Mouse (Mus musculus): ENCODE data around the gene Nr6a1. TPM values are rescaled to one million over a fixed set of nuclear protein-coding genes. Genes with fewer than 3 reads are reported as not detected.

The Nr6a1 gene
- polyA plus RNA-seq, 1 experiment from 2014 or later = 1.2 TPM

- ATAC-seq (ENCODE audit: insufficient number of reproducible peaks, low FRiP score) = no peak
- H3K4me3 ChIP-seq = no peak overlapping the region
- no peak overlapping the region for H3K4me2 ChIP-seq
- peaks cover 11% of the 10 kb centered on the region; the same call in 1 of the 2 replicates for H3K4me1 ChIP-seq (replicated peaks)
- 44% methylated on average over 3 of the region's 3 CpGs for WGBS
- no peak overlapping the region for H3K27ac ChIP-seq (ENCODE audit: poor library complexity, severe bottlenecking)
- H3K36me3 ChIP-seq = no peaks in the 10 kb centered on the region
- no peaks in the 10 kb centered on the region for H3K9me3 ChIP-seq (replicated peaks)
- H3K27me3 ChIP-seq (replicated peaks) = no peaks in the 10 kb centered on the region
- no peak overlapping the region for H3K9ac ChIP-seq
Measured at GRCm38 (mm10) chr2:38923471-38923870, 4.0 kb downstream of the Nr6a1 start.

DNA sequence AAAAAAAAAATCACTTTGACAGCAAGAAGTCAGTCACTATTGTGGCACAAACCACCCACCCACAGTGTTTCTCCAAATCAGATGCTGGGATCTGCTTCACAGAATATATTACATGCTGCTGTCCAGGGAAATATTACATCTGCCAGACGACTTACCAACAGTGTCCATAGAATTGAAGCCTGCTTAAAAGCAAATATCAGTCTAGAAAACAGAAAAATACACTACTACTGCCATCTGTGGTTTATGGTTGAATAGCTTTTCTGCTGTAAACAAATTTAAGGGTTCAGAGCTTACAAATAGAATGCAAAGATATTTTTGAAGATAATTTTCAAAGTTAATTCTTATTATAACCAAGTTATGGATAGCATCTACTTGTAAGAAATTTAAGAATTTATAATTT, 6.1 kb downstream of the Nr6a1 start:
- Histone ChIP-seq H3K27me3 (replicated peaks) (no peaks in the 10 kb centered on the region), H3K4me2 (no peak overlapping the region), H3K9me3 (replicated peaks) (no peaks in the 10 kb centered on the region), H3K4me3 (no peak overlapping the region), H3K27ac (ENCODE audit: poor library complexity, severe bottlenecking) (no peak overlapping the region), H3K36me3 (no peaks in the 10 kb centered on the region), H3K4me1 (replicated peaks) (0 out of 2 replicates have a peak, but pooled peaks cover 7% of the 10 kb centered on the region), H3K9ac (no peak overlapping the region)
- no peak for ATAC-seq (ENCODE audit: insufficient number of reproducible peaks, low FRiP score)
- 47% methylated on average over 1 of the region's 1 CpGs for WGBS

DNA sequence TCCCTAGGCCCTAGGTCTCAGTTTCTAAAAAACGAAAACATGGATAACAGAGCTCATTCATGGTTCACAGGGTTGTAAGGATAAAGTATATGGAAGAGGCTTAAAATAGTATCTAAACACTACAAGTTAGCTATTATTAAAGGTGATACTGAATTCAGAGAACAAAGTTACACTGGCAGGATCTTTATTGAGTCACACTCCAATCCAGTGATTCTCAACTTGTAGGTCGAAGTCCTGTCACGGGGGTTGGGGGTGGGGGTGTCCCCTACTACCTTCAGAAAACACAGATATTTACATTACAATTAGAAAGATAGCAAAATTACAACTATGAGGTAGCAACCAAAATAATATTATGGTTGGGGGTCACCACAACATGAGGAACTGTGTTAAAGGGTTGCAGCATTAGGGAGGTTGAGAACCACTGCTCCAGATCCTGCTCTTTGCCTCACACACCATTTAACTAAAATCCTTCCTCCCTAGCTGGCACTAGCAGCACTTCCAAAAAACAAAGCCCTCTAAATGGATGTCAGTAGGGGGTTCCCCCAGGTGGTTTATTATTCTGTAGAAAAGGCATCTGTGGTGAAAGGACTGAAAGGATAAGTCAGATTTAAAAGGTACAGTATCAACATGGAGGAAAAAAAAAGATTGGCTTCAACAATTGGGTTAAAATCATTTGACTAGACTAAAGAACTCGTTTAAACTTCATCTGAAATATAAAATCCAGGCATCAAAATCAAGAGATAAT, 10.4 kb downstream of the Nr6a1 start:
- Histone ChIP-seq H3K9ac (no peak overlapping the region), H3K36me3 (no peaks in the 10 kb centered on the region), H3K27ac (ENCODE audit: poor library complexity, severe bottlenecking) (no peak overlapping the region), H3K27me3 (replicated peaks) (no peaks in the 10 kb centered on the region), H3K9me3 (replicated peaks) (no peaks in the 10 kb centered on the region), H3K4me1 (replicated peaks) (no peaks in the 10 kb centered on the region), H3K4me2 (no peak overlapping the region), H3K4me3 (no peak overlapping the region)
- WGBS = 47% methylated on average over 4 of the region's 4 CpGs
- ATAC-seq (ENCODE audit: insufficient number of reproducible peaks, low FRiP score) = no peak

DNA sequence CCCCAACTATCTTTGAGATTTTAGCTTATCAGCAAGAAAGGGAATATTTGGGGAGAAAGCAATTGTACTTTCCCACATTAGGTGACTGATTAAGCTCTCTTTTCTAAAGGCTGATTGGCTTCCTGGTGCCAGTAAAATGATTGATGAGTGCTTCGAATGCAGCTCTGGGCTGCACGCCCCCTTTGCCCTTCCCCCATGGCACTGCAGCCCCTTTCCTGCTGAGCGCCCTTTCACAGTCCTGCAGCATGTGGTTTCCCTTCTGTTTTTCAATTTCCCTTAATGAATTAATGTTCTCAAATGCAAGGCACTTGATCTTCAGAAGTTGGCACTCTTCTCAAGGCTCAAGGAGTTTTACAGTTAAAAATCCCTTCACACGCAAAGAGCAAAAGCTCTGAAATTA, 12.5 kb downstream of the Nr6a1 start:
- no peak overlapping the region for H3K4me3 ChIP-seq
- no peaks in the 10 kb centered on the region for H3K9me3 ChIP-seq (replicated peaks)
- no peaks in the 10 kb centered on the region for H3K4me1 ChIP-seq (replicated peaks)
- H3K36me3 ChIP-seq = no peaks in the 10 kb centered on the region
- WGBS = 36% methylated on average over 4 of the region's 4 CpGs
- H3K27me3 ChIP-seq (replicated peaks) = no peaks in the 10 kb centered on the region
- H3K9ac ChIP-seq = no peak overlapping the region
- no peak overlapping the region for H3K4me2 ChIP-seq
- H3K27ac ChIP-seq (ENCODE audit: poor library complexity, severe bottlenecking) = no peak overlapping the region
- no peak for ATAC-seq (ENCODE audit: insufficient number of reproducible peaks, low FRiP score)

DNA sequence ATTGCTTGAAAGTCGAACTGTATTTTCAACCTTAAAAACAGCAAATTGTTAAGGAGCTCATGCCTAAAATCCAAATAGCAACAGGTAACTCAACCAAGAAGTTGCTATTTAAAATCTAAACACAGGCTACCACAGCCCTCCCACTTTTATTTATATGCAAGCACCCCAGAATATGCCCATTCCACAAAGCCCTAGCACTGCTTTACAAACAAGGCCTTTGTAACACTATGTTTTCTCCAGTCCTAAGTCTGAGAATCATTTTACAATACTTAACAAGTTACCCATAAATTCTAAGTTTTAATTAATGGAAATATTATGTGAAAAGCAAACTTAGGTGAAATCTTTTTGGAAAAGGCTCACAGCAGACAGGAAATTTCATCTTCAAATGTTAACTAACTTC, 13.0 kb downstream of the Nr6a1 start:
- H3K27ac ChIP-seq (ENCODE audit: poor library complexity, severe bottlenecking) = no peak overlapping the region
- H3K9ac ChIP-seq = no peak overlapping the region
- H3K27me3 ChIP-seq (replicated peaks) = no peaks in the 10 kb centered on the region
- WGBS = 67% methylated on average over 1 of the region's 1 CpGs
- H3K9me3 ChIP-seq (replicated peaks) = no peaks in the 10 kb centered on the region
- H3K4me1 ChIP-seq (replicated peaks) = no peaks in the 10 kb centered on the region
- H3K36me3 ChIP-seq = no peaks in the 10 kb centered on the region
- no peak for ATAC-seq (ENCODE audit: insufficient number of reproducible peaks, low FRiP score)
- no peak overlapping the region for H3K4me3 ChIP-seq
- H3K4me2 ChIP-seq = no peak overlapping the region

DNA sequence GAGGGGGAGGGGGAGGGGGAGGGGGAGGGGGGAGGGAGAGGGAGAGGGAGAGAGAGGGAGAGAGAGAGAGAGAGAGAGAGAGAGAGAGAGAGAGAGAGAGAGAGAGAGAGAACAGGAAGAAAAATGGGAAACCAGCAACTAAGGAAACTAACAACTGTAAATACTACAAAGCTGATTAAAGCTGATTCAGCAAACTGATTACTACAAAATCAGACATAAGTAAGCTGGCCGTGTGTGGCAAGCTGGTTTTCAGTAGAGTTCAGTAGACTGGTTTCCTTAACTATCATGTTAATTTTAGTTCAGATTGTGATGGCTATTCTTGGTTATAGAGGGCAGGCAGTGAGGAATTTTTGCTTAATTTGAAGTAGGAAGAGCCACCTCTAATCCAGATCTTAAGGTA, 18.9 kb downstream of the Nr6a1 start:
- Histone ChIP-seq H3K9ac (no peak overlapping the region), H3K4me2 (no peak overlapping the region)
- ATAC-seq (ENCODE audit: insufficient number of reproducible peaks, low FRiP score) = no peak

DNA sequence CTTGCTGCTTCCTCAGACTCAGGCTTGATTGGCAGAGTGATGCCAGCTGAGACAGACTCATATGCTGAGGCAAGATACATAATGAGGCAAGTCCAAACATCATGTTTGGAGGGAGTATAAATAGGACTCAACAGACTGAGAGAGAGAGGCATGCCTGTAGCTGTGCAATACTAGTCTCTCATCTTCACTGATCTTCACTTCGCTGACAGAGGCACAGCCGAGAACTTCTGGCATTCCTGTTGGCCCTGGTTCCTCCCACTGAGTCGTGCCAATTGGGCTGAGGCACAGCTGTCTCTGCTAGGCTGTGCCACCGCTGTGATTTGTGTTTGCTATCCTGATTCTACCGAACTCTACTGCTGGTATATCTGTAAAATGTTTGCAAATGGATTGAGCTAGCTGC, 21.4 kb downstream of the Nr6a1 start:
- no peak overlapping the region for H3K4me3 ChIP-seq
- H3K9ac ChIP-seq = no peak overlapping the region
- WGBS = 53% methylated on average over 5 of the region's 5 CpGs
- H3K9me3 ChIP-seq (replicated peaks) = no peaks in the 10 kb centered on the region
- H3K4me2 ChIP-seq = no peak overlapping the region
- H3K4me1 ChIP-seq (replicated peaks) = no peaks in the 10 kb centered on the region
- H3K27me3 ChIP-seq (replicated peaks) = no peaks in the 10 kb centered on the region
- no peak for ATAC-seq (ENCODE audit: insufficient number of reproducible peaks, low FRiP score)
- H3K27ac ChIP-seq (ENCODE audit: poor library complexity, severe bottlenecking) = no peak overlapping the region
- peaks cover 3% of the 10 kb centered on the region; the same call in 1 of the 2 replicates for H3K36me3 ChIP-seq

More for the DNA sequence above, 18.9 kb downstream of the Nr6a1 start:
- Histone ChIP-seq H3K9me3 (replicated peaks) (no peaks in the 10 kb centered on the region), H3K4me1 (replicated peaks) (no peaks in the 10 kb centered on the region), H3K27ac (ENCODE audit: poor library complexity, severe bottlenecking) (no peak overlapping the region), H3K36me3 (no peaks in the 10 kb centered on the region; the same call in 1 of the 2 replicates), H3K4me3 (no peak overlapping the region), H3K27me3 (replicated peaks) (no peaks in the 10 kb centered on the region)
- WGBS = 47% methylated on average over 1 of the region's 1 CpGs

DNA sequence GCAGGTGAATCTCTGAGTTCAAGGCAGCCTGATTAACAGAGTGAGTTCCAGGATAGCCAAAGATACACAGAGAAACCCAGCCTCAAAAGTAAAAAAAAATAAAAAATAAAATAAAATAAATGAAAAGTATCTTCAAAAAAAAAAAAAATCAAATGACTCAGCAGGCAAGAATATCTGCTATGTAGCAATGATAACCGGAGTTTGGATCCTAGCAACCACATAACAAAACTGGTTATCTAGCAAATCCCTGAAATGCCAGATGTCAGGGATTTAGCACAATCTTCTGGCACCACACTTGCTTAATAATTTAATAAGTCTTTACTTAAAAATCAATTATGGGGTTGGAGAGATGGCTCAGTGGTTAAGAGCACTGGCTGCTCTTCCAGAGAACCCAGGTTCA, 23.2 kb downstream of the Nr6a1 start:
- H3K27me3 ChIP-seq (replicated peaks) = no peaks in the 10 kb centered on the region
- no peak for ATAC-seq (ENCODE audit: insufficient number of reproducible peaks, low FRiP score)
- no peaks in the 10 kb centered on the region for H3K4me1 ChIP-seq (replicated peaks)
- no peaks in the 10 kb centered on the region for H3K9me3 ChIP-seq (replicated peaks)
- H3K4me3 ChIP-seq = no peak overlapping the region
- WGBS = 77% methylated on average over 1 of the region's 1 CpGs
- H3K36me3 ChIP-seq = peaks cover 3% of the 10 kb centered on the region; the same call in 1 of the 2 replicates
- no peak overlapping the region for H3K27ac ChIP-seq (ENCODE audit: poor library complexity, severe bottlenecking)
- no peak overlapping the region for H3K9ac ChIP-seq
- no peak overlapping the region for H3K4me2 ChIP-seq

DNA sequence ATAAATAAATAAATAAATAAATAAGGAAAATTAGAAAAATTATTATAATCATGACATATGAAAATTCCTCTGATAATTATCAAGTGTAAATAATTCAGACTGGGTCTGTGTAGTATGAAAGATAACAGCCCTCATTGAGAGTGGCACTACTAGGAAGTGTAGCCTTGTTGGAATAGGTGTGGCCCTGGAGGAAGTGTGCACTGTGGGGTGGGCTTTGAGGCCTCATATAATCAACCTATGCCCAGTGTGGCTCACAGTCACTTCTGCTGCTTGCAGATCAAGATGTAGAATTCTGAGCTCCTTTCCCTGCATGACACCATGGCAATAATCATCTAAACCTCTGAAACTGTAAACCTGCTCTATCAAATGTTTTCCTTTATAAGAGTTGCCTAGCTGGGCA, 24.6 kb downstream of the Nr6a1 start:
- H3K27ac ChIP-seq (ENCODE audit: poor library complexity, severe bottlenecking) = no peak overlapping the region
- H3K4me3 ChIP-seq = no peak overlapping the region
- no peaks in the 10 kb centered on the region for H3K9me3 ChIP-seq (replicated peaks)
- H3K4me2 ChIP-seq = no peak overlapping the region
- no peak for ATAC-seq (ENCODE audit: insufficient number of reproducible peaks, low FRiP score)
- H3K9ac ChIP-seq = no peak overlapping the region
- H3K36me3 ChIP-seq = peaks cover 3% of the 10 kb centered on the region; the same call in 1 of the 2 replicates
- H3K4me1 ChIP-seq (replicated peaks) = peaks cover 9% of the 10 kb centered on the region
- H3K27me3 ChIP-seq (replicated peaks) = no peaks in the 10 kb centered on the region

DNA sequence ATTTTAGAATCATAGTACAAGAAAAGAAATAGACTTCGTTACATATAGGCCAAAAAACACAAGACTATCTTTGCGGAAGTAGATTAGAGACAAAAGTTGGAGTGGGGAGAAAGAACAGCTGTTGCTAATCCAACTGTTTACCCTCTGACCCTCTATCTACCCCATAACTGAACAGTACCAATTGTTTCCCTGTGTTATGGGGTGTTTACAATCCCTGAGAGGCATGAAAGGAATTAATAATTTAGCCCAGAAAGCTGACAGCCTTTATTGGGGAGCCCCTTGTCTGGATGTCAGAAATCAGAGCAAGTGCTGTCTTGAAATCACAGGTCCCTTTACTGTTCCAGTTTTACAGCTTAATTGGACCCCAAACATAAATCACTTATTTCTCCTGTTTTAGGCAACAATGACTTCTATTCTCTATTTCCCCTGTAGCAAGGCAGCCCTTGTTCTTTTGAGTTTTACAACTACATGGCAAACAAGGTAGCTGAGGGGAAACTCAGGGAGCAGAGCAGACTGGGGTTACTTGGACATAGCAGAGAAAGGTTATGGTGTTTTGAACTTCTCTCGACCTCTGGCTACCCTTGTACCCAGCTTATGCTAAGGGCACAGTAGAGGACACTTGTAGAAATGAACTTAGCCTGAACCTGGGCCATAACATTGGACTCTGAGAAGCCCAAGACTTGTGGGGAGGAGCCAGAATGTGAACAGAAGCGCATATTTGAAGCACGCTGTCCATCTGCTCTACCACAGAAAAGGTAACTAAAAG, 46.4 kb downstream of the Nr6a1 start:
- no peaks in the 10 kb centered on the region for H3K27me3 ChIP-seq (replicated peaks)
- H3K9me3 ChIP-seq (replicated peaks) = no peaks in the 10 kb centered on the region
- H3K36me3 ChIP-seq = peaks cover 28% of the 10 kb centered on the region
- no peak overlapping the region for H3K4me3 ChIP-seq
- ATAC-seq (ENCODE audit: insufficient number of reproducible peaks, low FRiP score) = no peak
- no peak overlapping the region for H3K4me2 ChIP-seq
- H3K4me1 ChIP-seq (replicated peaks) = peaks cover 7% of the 10 kb centered on the region; the same call in 1 of the 2 replicates
- no peak overlapping the region for H3K9ac ChIP-seq
- 61% methylated on average over 5 of the region's 5 CpGs for WGBS
- H3K27ac ChIP-seq (ENCODE audit: poor library complexity, severe bottlenecking) = no peak overlapping the region

DNA sequence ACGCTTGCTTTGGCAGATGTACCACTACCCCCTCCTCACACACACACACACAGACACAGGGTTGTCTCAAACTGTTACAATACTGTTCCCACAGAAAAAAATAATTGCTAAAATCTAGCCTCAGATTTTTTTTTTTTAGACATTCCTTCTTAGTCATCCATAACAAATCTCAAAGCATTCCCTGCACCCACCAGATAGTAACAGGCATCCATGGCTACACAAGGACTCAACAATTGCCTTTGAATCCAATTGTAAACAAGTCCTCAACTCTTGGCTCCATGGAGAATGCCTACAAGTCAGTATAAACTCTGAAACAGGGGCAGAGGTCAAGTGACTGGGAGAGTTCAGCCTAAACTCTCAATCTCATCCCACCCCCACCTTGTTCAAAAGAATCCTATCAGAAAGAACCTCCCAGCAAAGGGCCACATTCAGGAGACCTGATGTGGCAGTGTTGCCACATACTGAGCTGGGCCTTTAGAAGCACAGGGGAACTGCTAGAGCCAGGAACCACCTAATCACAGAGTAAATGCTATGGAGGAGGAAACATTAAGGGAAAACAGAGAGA, 52.9 kb downstream of the Nr6a1 start:
- WGBS = 74% methylated on average over 1 of the region's 1 CpGs
- H3K4me2 ChIP-seq = no peak overlapping the region
- H3K9ac ChIP-seq = no peak overlapping the region
- H3K27me3 ChIP-seq (replicated peaks) = no peaks in the 10 kb centered on the region
- H3K27ac ChIP-seq (ENCODE audit: poor library complexity, severe bottlenecking) = no peak overlapping the region
- no peaks in the 10 kb centered on the region for H3K4me1 ChIP-seq (replicated peaks)
- H3K36me3 ChIP-seq = peaks cover 47% of the 10 kb centered on the region
- no peak overlapping the region for H3K4me3 ChIP-seq
- H3K9me3 ChIP-seq (replicated peaks) = no peaks in the 10 kb centered on the region
- ATAC-seq (ENCODE audit: insufficient number of reproducible peaks, low FRiP score) = no peak

Data from heart, embryonic 12.5 days (tissue).